Mouse (Mus musculus) heart, postnatal 0 days (tissue): ENCODE data around the gene Hdac10. TPM values are rescaled to one million over a fixed set of nuclear protein-coding genes. Genes with fewer than 3 reads are reported as not detected.

Experiments used
- ATAC-seq: fragments of 200-750 bp; cut with Nextera tagmentation; 2 replicates; pipeline ENCODE4 v1.8.0; 2017; ENCODE audit warnings: low read depth, moderate number of reproducible peaks, moderate library complexity; ENCODE audit not compliant: insufficient read depth
- DNase-seq: peaks from one replicate; pipeline ENCODE4 v3.0.0-alpha.2; 2016; ENCODE audit warnings: low spot score
- H3K27ac ChIP-seq: fragments of 300-500 bp; sonication (generic); 2 replicates; pipeline ENCODE4 v1.5.1; 2014; ENCODE audit warnings: low read depth, mild to moderate bottlenecking
- H3K27me3 ChIP-seq: fragments of 300-500 bp; sonication (generic); 2 replicates; pipeline ENCODE4 v1.6.1; 2014; ENCODE audit warnings: low read length, mixed read lengths; ENCODE audit not compliant: control insufficient read depth, insufficient read depth
- H3K36me3 ChIP-seq: fragments of 300-500 bp; sonication (generic); replicated peaks from 2 replicates; pipeline ENCODE4 v1.6.1; 2014; ENCODE audit warnings: low read length, mixed read lengths; ENCODE audit not compliant: control insufficient read depth, insufficient read depth
- H3K4me1 ChIP-seq: fragments of 300-500 bp; sonication (generic); 2 replicates; pipeline ENCODE4 v1.6.1; 2014; ENCODE audit warnings: antibody characterized with exemption; ENCODE audit not compliant: control insufficient read depth, insufficient read depth
- H3K4me2 ChIP-seq: fragments of 300-500 bp; sonication (generic); 2 replicates; pipeline ENCODE4 v1.6.1; 2014; ENCODE audit warnings: low read depth, mild to moderate bottlenecking, low read length, moderate library complexity
- H3K4me3 ChIP-seq: fragments of 300-500 bp; sonication (generic); 2 replicates; pipeline ENCODE4 v1.5.1; 2014; ENCODE audit warnings: low read depth, low read length
- H3K9ac ChIP-seq: fragments of 300-500 bp; sonication (generic); replicated peaks from 2 replicates; pipeline ENCODE4 v1.6.1; 2014; ENCODE audit warnings: low read depth, low read length, mixed read lengths
- H3K9me3 ChIP-seq: fragments of 300-500 bp; sonication (generic); replicated peaks from 2 replicates; pipeline ENCODE4 v1.6.1; 2016; ENCODE audit warnings: low read length; ENCODE audit not compliant: control insufficient read depth
- CTCF ChIP-seq: IDR thresholded peaks from 2 replicates; pipeline ENCODE4 v1.5.1; 2016; ENCODE audit warnings: antibody characterized with exemption, control low read depth, low read depth
- EP300 ChIP-seq: IDR thresholded peaks from 2 replicates; pipeline ENCODE4 v1.6.1; 2016; ENCODE audit warnings: antibody characterized with exemption, low read depth
- WGBS: fragments of 180-500 bp; shearing (Covaris S2); extraction: QIAGEN DNeasy Blood & Tissue Kit; methylation state at CpG from one replicate; pipeline ENCODE4 v1.1.7; 2014; 5-methylcytosine and 5-hydroxymethylcytosine counted together
- polyA plus RNA-seq: library from polyadenylated mRNA; unstranded; fragments of >200 nt; fragmentation: Nextera tagmentation; extraction: Ambion mirVana; gene quantifications from 2 replicates; pipeline ENCODE4 v1.2.1, GENCODE M21; 2015
- total RNA-seq: library from RNA; depleted of rRNA; stranded (reverse); fragments of >200 nt; gene quantifications from 2 replicates; pipeline ENCODE4 v1.2.3, GENCODE M21; 2014; ENCODE audit warnings: low replicate concordance

Hdac10 gene
- total and polyA plus RNA-seq, 2 experiments from 2014 or later = 10.8 to 14.9 TPM

GRCm38 (mm10) chr15:89138046-89138405 lies 9.5 kb upstream of the Hdac10 start:
- DNase-seq (no peak), ATAC-seq (no peak)
- peaks cover 6% of the 10 kb centered on the region; the same call in 1 of the 2 replicates for H3K4me1 ChIP-seq
- WGBS = 74% methylated on average over 7 of the region's 7 CpGs
- H3K36me3 ChIP-seq = no peaks in the 10 kb centered on the region
- H3K9me3 ChIP-seq = no peaks in the 10 kb centered on the region
- no peak overlapping the region for H3K27ac ChIP-seq
- no peak overlapping the region for H3K9ac ChIP-seq
- H3K4me3 ChIP-seq = no peak overlapping the region
- TF ChIP-seq EP300 (no peak), CTCF (no peak)
- H3K27me3 ChIP-seq = peaks cover 9% of the 10 kb centered on the region; the same call in 1 of the 2 replicates
- no peak overlapping the region for H3K4me2 ChIP-seq

GRCm38 (mm10) chr15:89137378-89138045 lies 9.0 kb upstream of the Hdac10 start:
- TF ChIP-seq EP300 = no peak
- no peak for TF ChIP-seq CTCF
- DNase-seq (peak; percentile 56), ATAC-seq (peak; percentile 61)
- H3K9me3 ChIP-seq = no peaks in the 10 kb centered on the region
- no peak overlapping the region for H3K9ac ChIP-seq
- H3K4me2 ChIP-seq = peak overlapping the region; percentile 41
- H3K36me3 ChIP-seq = 0 out of 2 replicates have a peak, but pooled peaks cover 1% of the 10 kb centered on the region
- H3K27me3 ChIP-seq = peaks cover 9% of the 10 kb centered on the region; the same call in 1 of the 2 replicates
- H3K4me1 ChIP-seq = peaks cover 6% of the 10 kb centered on the region; the same call in 1 of the 2 replicates
- WGBS = 31% methylated on average over 11 of the region's 11 CpGs
- H3K4me3 ChIP-seq = no peak overlapping the region
- H3K27ac ChIP-seq = no peak overlapping the region; the same call in 1 of the 2 replicates

GRCm38 (mm10) chr15:89136461-89137155 lies 8.1 kb upstream of the Hdac10 start:
- Histone ChIP-seq H3K4me1 (peaks cover 6% of the 10 kb centered on the region; the same call in 1 of the 2 replicates), H3K27me3 (peaks cover 5% of the 10 kb centered on the region; the same call in 1 of the 2 replicates), H3K9me3 (no peaks in the 10 kb centered on the region), H3K4me2 (no peak overlapping the region), H3K36me3 (0 out of 2 replicates have a peak, but pooled peaks cover 10% of the 10 kb centered on the region), H3K9ac (no peak overlapping the region), H3K4me3 (no peak overlapping the region), H3K27ac (no peak overlapping the region)
- ATAC-seq (no peak), DNase-seq (no peak)
- 99% methylated on average over 4 of the region's 5 CpGs for whole genome bisulfite sequencing
- TF ChIP-seq CTCF = no peak
- no peak for TF ChIP-seq EP300

- Histone ChIP-seq H3K27ac (no peak overlapping the region), H3K4me2 (no peak overlapping the region), H3K4me1 (peaks cover 8% of the 10 kb centered on the region; the same call in 1 of the 2 replicates), H3K27me3 (no peaks in the 10 kb centered on the region), H3K9ac (no peak overlapping the region), H3K4me3 (no peak overlapping the region), H3K36me3 (0 out of 2 replicates have a peak, but pooled peaks cover 10% of the 10 kb centered on the region), H3K9me3 (no peaks in the 10 kb centered on the region)
- no peak for TF ChIP-seq CTCF
- TF ChIP-seq EP300 = no peak
- ATAC-seq = no peak
- no peak for DNase-seq
- WGBS = 77% methylated on average over 3 of the region's 3 CpGs
These were observed 2.8 kb upstream of the Hdac10 start for GRCm38 (mm10) chr15:89131316-89131715.

- Histone ChIP-seq H3K27me3 (no peaks in the 10 kb centered on the region), H3K36me3 (0 out of 2 replicates have a peak, but pooled peaks cover 10% of the 10 kb centered on the region), H3K9me3 (no peaks in the 10 kb centered on the region), H3K4me2 (no peak overlapping the region), H3K9ac (no peak overlapping the region), H3K4me1 (peaks cover 8% of the 10 kb centered on the region; the same call in 1 of the 2 replicates), H3K4me3 (no peak overlapping the region), H3K27ac (no peak overlapping the region)
- DNase-seq (no peak), ATAC-seq (no peak)
- TF ChIP-seq EP300 (no peak), CTCF (no peak)
These were observed 1.7 kb upstream of the Hdac10 start for GRCm38 (mm10) chr15:89130245-89130644.
